Comparison of ENCODE assay signal across 19 mouse cellular contexts in the genomic region with DNA sequence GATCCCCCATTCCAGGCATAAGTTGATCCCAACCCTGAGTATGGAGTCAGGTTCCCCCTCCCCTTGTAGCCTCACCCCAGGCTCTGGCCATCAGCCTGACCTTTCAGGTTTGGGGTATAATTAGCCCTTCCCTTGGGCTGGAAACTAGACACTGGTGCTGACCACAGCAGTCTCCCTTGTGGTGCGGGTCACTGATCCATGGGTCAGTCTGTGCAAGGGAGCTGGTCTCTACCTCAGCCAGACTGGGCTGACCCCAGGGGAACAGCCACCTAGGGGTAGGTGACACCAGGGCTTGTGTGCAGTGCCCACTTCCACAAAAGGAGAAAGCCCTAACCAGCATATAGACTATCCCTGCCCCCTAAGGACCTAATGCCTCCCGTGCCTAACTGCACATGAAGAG. TPM values are rescaled to one million over a fixed set of nuclear protein-coding genes. Genes with fewer than 3 reads are reported as not detected.
"Had no signal": no experiment of that assay in that cellular context is flagged by ENCODE, and none has a peak within 500 bp of the region (broad histone marks: within the 10 kb centered on the region; RNA-seq: fewer than 3 reads in every experiment).

No protein-coding gene starts in this region.

- H3K36me3 ChIP-seq: kidney, embryonic 15.5 days; limb, embryonic 12.5 days; limb, embryonic 15.5 days; midbrain, embryonic 12.5 days; midbrain, embryonic 15.5 days; neural tube, embryonic 13.5 days had no signal

- DNase-seq: kidney, adult 8-10 months; kidney, postnatal 10 days; kidney, postnatal 36 days; left cerebral cortex, postnatal 4 days; liver, postnatal 0 days; lung, embryonic 14.5 days; thymus, postnatal 25 days had no signal

- H3K4me2 ChIP-seq: kidney, embryonic 15.5 days; limb, embryonic 12.5 days; limb, embryonic 15.5 days; liver, embryonic 11.5 days; lung, embryonic 14.5 days; midbrain, embryonic 12.5 days; midbrain, embryonic 15.5 days; neural tube, embryonic 13.5 days had no signal

- H3K4me3 ChIP-seq: kidney, embryonic 15.5 days; limb, embryonic 12.5 days; limb, embryonic 15.5 days; midbrain, embryonic 12.5 days; midbrain, embryonic 15.5 days; neural tube, embryonic 13.5 days had no signal

RNA-seq across cellular contexts. Expression of a gene that starts 1.4 kb away (rescaled TPM):
- total RNA-seq: megakaryocyte, adult 5-6 weeks had no signal
- polyA plus RNA-seq: liver, embryonic 11.5 days; liver, embryonic 14.5 days; macrophage had no signal

RNA-seq across cellular contexts. Expression of a gene that starts 8.8 kb away (rescaled TPM):
- total RNA-seq: layer of hippocampus, postnatal 14 days had no signal
- polyA plus RNA-seq: midbrain, embryonic 12.5 days; stomach, embryonic 14.5 days had no signal
